Mouse (Mus musculus) hindlimb bud, embryonic 11.5 days (tissue): Measurements from ENCODE around the gene Paxip1.

Experiments used
- DNase-seq: peaks from one replicate; pipeline ENCODE4 v3.0.0-alpha.2; 2012; ENCODE audit warnings: low read depth, low spot score; ENCODE audit errors: extremely low spot score

The Paxip1 gene

DNA sequence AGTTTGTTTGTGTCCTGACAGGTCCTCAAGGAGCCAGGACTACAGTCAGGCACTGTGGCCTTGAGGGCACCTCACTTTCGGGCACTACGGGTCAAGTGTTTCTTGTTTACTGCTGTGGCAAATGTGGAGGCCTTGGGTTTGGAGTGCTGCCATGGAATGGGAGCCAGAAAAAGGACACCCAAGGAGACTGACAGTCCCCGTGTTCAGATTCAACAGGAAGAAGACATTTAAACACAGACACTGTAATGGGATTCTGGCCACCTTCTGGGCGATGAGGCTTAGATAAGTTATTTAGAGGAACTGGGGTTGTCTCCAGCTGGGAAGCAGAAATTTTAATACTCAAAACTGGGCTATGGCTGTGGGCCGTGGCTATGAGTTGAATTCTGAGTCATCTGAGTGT, 60.8 kb downstream of the Paxip1 start:
- DNase-seq: no peak

DNA sequence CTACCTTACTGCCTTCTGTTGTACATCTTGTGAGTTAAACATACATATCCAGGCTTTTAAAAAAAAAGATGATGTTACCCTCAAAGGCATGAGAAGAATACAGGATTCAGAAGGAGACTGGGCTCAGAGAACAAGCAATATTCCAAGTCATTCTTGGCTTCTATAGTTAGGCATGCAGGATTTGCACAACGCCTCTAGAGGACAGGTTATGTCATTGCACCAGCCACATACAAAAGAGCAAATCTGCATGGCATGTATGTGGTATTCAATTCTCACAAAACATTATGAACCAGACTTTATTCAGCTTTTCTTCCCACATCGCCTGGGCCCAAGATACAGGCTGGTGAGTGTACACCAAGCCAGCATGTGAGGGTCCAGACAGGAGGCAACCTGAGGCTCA, 67.0 kb downstream of the Paxip1 start:
- no peak for DNase-seq

DNA sequence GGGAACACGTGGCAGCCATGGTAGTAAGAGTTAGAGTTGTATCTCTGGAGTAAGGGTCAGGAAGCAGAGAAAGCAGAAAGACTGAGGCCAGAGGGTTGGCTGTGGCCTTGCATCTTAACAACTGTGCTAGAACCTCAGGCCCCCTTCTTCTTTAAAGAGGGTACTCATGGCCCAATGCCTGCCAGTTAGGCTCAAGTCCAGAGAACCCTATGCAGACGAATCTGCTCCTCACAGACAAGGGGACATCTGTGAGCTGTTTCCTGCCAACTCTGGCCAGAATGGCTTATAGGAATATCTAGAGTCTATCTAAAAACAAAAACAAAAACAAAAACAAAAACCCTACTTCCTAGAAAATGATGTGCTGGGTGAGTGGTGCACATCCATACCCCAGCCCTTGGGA, 72.2 kb downstream of the Paxip1 start:
- DNase-seq: no peak

DNA sequence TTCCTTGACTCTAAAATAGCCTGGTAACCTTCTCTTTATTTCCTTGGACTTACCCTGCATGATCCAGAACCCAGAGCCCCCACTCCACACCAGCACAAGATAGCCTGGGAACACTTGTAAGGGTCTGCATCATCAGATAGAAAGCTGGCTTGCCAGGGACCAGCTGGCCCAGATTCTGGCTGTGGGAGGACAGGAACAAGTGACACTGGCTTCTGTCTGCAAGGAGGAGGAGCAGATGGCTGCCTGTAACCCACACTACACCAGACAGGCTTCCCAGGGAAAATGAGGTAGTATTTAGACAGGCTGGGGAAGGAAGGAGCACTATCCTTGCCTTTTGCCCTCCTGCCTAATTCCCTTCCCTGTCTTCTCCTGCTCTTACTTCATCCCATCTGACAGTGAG, 74.2 kb downstream of the Paxip1 start:
- no peak for DNase-seq

DNA sequence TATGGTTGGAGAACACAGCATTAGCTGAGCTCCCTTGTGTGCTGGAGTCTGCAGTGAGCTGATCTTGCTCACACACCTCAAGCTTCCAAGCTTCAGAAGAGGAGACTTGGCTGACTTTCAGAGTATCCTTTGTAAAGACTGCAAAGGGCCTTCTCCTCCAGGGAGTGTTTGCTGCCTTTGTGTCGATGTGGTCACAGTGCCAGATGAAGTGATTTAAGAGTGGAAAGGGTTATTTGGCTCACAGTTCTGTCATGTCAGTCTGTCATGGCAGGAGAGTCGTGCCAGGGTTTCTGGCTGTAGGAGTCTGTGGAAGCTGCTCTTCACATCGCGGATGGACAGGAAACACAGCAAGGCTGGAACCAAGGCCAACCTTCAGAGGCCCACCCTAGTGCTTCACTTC, 75.5 kb downstream of the Paxip1 start:
- DNase-seq: no peak

DNA sequence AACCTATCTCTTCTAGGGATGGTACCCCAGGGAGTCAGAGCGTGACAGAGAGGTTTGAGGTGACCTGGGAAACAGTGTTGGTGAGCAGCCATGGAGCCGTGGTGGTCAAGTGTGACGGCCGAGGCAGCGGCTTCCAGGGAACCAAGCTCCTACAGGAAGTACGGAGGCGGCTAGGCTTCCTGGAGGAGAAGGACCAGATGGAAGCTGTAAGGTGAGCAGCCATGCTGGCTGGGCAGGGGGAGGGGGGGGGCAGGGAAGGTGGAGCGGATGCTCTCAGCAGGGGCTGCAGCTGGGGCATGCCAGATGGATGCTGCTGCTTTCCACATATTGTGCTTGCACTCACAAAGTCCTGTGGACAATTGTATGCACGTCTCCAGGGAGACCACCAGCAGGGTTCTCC, 77.1 kb downstream of the Paxip1 start:
- DNase-seq: no peak

DNA sequence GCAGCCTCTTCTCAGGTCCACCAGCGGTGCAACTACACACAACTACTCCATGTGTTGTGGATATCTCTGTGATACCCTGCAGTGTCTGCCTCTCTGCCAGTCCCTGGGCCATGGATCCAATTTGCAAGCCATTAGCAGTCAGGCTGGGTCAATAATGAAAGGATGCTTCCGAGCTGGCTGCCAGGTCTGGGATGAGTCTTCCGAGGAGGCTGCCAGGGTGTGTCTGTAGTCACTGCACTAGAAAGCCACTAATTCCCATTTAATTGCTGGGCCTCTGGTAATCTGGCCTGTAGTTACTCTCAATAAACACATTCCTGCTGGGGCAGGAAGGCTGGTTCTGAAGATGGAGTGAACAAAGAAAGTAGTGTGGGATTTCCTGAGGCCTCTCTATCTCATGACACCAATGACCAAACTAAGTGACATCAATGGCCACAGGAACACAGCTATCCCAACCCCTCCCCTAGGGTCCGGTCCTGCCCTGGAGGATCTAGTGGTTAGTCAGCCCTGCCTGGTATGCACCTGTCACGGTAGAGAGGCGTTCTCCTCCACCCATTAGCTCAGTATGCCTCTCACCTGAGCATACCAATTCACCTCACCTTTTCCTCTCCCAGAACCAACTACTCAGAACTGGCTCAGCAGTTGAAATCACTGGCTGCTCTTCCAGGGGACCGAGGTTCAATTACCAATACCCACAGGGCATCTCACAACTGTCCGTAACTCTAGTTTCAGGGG, 79.9 kb downstream of the Paxip1 start:
- DNase-seq: no peak

DNA sequence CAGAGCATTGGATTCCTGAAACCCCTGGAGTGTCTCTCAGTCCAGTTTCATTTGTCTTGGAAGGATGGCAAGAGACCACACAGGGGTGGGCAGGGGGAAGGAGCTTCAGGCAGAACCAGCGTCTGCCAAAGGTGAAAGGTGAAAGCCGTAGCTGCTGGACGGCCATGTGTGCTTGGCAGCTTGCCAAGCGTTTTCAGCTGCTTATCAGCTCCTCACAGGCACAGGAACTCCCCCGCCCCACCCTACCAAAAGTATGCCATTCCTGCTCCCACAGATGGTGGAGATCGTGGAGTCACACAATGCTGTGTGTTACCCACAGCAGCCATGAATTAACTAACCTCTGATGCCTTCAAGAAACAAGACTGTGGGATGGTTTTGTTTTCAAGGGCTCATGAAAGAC, 83.3 kb downstream of the Paxip1 start:
- DNase-seq: no peak

DNA sequence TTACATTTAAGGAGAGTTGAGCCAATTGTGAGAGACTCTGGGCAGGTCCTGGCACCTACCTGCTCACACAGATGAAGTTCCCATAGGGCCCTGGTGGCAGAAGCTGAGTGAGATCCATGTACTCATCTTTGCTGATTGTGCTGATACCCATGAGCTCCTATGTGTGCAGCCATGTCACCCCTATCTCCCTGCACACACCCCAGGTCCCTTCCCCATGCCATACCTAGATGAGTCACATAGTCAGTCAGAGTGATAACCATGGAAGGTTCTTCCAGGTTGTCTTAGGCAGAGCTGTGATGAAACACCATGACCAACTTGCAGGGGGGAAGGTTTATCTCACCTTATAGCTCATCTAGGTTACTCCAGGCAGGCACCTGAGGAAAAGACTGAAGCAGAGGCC, 84.2 kb downstream of the Paxip1 start:
- DNase-seq: no peak

DNA sequence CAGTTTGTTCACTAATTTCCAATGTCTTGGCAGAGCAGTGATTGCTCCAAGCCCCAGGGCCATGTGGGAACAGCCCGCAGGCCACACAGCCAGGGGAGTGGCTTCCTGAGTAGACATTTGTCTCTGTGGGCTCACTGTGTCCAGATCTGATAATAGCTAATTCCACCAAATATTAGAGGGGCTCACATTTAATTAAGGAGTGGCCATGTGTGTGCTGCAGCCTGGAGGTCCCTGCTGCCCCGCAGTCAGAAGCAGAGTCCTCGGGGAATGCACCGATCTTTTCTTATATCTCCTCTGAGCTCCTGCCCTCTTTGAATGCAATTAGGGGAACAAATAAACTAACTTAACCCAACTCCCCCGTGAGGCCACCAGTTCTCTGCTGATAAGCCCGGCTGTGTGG, 84.9 kb downstream of the Paxip1 start:
- no peak for DNase-seq

DNA sequence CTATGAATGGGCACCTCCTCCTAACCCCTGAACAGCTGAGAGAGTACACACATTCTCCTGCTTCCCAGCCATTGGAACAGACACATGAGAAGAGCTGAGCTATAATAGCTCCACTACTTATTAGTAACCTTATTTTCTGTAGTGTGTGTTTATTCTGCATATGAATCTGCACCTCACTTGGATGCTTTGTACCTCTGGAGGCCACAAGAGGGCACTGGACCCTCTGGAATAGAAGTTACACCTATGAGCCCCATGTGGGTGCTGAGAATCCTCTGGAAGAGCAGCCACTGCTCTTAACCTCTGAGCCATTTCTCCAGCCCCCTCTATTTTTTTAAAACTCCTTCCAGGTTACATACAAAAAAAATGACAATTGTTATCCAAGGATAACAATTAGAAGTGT, 86.5 kb downstream of the Paxip1 start:
- DNase-seq: no peak

DNA sequence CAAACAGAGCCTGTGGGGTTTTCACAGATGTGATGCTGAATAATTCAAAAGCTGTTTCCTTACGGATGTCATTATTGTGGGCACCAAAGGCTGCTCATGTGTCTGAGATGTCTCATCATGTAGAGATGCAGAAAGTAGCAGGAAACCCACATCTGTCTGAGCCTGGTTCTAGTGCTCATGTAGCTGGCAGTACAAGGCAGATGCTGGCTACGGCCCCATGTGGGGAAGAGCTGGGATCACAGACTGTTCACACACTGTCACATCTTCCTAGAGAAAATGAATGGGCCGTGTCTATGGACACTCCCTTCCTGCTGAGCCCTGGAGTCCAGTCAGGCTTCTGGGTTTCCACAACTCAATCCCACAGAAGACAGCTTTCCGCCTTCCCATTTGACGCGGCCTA, 89.0 kb downstream of the Paxip1 start:
- no peak for DNase-seq
